Mouse (Mus musculus) CD4-positive helper T cell, adult 2 months (primary cell): ENCODE results near the gene Rptor.
A peak's percentile ranks its signal among the peaks of the same experiment; 100 is the strongest.

Experiments used
- DNase-seq: peaks from one replicate; pipeline ENCODE4 v3.0.0-alpha.2; 2012; ENCODE audit warnings: low read depth, missing footprints, low spot score

The Rptor gene

DNA sequence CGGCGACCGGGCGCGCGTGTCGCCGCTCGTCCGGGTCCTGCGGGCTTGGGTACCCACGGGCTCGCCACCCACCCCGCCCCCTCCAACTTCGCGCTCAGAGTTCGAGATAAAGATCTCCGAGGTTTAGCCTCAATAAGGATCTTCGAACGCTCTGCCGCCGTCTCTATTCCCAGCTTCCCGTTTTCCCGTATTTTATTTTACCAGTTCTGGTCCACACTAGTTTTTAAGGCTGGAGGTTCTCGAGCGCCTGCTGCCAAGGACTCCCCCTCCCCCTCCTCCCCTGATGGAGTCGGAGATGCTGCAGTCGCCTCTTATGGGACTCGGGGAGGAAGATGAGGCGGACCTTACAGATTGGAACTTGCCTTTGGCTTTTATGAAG lies 811 bp downstream of the Rptor start:
- no peak for DNase-seq

- no peak for DNase-seq
Measured at GRCm38 (mm10) chr11:119607464-119607863, 4.8 kb downstream of the Rptor start.

DNA sequence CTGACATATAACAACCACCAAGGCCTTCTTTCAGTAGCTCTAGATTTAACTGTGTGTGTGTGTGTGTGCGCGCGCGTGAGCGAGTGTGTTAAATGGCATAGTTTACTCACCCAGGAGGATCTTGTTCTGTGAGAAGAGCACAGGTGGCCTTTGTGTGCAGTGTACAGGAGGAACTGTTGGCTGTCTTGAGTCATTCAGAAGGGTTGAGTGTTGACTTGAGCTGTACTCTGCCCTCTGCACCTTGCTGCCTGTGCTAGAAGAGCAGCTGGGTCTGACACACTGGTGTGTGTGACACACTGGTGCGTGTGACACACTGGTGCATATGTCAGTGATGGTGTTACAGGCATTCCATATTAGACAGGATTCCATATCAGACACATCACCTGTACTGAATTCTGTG lies 8.8 kb downstream of the Rptor start:
- DNase-seq = no peak

DNA sequence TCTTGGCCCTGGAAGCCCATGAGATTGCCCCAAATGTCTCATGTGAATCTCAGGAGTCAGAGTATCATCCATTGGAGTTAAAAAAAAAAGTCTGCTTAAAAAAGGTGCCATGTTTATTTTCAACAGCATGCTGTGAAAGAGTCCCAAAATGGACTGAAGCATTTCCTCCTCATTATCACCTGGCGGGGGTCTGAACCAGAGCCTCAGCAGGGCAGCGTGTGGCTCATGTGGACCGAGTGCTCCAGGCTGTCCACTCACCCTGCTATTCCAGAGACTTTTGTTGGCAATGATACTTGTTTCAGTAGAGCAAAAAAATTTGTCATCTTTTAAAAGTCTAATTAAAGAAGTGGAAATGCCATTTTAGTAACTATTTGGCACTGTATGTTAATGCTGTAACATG lies 9.5 kb downstream of the Rptor start:
- no peak for DNase-seq

DNA sequence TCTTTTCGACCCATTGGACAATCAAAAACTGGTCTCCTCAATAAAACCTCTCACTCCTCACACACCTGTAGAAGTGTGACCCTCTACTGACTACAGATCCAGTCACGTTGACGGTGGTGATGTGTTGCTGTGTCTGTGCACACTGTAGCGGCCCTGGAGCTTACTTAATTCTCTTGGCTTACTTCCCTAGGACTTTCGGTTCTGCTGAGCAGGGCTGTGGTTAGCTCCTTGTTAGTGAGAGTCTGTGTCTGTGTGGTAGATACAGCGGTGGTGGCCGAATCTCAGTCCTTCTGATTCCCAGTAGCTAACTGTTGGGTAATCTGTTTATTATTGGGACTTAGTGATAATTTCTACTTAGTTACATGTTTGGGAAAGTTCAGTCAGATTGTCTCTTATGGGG lies 12.4 kb downstream of the Rptor start:
- DNase-seq = no peak

GRCm38 (mm10) chr11:119618763-119619162 lies 16.1 kb downstream of the Rptor start:
- peak; percentile 26 for DNase-seq

DNA sequence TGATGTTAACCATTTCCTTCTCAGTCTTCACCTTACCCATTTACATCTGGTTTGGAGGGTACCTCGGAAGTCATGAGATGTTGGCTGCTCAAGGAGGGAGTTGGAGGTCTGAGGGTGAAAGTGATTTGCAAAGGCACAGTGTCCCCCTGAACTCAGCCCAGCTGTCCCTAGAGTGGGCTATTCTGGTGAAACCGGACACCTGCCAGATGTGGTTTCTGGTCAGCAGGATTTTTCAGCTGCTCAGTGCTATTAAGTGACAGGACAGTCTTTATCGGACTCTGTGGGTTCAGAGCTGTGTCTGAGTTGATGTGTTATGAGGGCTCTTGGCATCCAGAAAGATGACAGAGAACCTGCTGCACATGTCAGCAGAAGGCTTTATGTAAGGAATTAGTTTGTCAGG lies 18.6 kb downstream of the Rptor start:
- no peak for DNase-seq

DNA sequence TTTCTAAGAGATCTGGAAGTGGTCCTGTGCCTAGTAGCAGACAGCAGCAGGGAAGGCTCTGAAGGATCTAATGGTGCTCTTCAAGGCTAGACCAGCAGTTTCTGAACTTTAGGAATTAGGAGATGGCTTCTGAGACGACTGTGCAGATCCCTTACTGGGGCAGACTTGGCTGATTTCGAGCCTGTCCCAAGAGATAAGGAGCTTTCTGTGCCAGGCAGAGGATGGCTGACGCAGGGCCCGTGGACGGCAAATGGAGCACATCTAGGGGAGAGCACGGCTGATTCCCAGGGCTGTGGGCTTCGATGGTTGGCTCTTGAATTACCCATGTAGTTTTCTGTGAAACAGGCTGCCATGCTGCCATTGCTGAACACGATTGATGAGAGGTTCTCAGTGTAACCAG lies 21.1 kb downstream of the Rptor start:
- no peak for DNase-seq

GRCm38 (mm10) chr11:119624401-119624800 lies 21.7 kb downstream of the Rptor start:
- DNase-seq = no peak

GRCm38 (mm10) chr11:119624955-119625354 lies 22.2 kb downstream of the Rptor start:
- DNase-seq = no peak

DNA sequence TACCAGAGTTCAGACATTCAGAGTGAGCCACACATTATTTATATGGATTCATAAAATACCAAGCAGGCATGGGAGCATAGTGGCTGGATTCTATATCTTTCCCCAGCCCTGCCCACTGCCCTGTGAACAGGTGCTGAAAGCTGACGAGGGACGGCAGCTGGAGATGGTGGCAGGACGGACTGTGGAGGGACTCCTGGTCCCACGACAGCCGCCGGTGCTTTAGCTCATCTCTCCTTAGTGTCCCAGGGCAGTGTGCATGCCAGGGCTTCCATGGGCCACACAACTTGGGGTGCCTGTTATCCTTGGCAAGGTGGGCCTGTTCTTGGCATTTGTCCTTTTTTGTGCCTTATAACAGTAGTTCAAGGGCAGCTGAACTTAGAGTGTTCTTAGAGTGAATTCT lies 22.8 kb downstream of the Rptor start:
- no peak for DNase-seq

DNA sequence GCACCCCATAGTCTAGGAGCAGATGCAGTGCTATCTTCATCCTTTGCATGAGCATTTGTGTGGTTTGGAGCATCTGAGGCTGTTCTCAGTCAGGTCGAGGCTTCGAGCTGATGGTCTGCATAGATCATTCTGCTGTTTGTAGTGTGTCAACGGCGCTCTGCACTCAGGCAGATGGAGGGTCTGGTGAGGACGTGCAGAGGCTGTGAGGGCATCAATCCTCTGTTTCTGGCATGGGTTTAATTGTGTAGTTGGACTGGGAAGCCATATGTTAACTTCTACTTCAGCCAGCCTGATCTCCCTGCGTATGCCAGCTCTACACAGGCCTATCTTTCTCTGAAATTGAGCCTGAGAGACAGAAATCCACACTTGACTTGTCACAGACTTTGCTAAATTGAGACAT lies 23.2 kb downstream of the Rptor start:
- DNase-seq = no peak

GRCm38 (mm10) chr11:119627243-119627642 lies 24.5 kb downstream of the Rptor start:
- no peak for DNase-seq

- DNase-seq = no peak
Measured at GRCm38 (mm10) chr11:119629072-119629471, 26.4 kb downstream of the Rptor start.

- DNase-seq = no peak
Measured at GRCm38 (mm10) chr11:119630329-119630728, 27.6 kb downstream of the Rptor start.

GRCm38 (mm10) chr11:119631222-119631870 lies 28.6 kb downstream of the Rptor start:
- no peak for DNase-seq

GRCm38 (mm10) chr11:119636371-119636883 lies 33.7 kb downstream of the Rptor start:
- no peak for DNase-seq

DNA sequence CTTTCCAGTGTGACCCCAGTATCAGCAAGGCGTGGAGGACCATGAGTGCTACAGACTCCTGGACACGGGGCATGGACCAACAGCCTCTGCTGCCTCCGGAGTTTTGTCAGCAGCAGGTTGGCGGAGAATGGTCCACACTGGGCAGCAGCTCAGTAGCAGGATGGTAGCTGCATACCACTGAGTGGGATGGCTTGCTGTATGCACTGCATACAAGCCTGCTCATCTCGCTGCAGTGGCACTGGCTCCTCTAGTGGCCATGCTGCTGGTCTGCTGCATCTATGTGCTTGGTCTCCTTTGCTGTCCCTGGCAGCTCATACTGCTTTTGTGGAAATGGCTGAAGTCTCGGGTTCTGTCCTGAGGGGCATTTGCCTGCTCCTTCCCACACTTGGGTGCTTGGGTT lies 34.8 kb downstream of the Rptor start:
- DNase-seq = no peak

- DNase-seq = no peak
Measured at GRCm38 (mm10) chr11:119640491-119640890, 37.8 kb downstream of the Rptor start.

GRCm38 (mm10) chr11:119641831-119642381 lies 39.2 kb downstream of the Rptor start:
- DNase-seq = no peak

- no peak for DNase-seq
Measured at GRCm38 (mm10) chr11:119643347-119643746, 40.6 kb downstream of the Rptor start.

DNA sequence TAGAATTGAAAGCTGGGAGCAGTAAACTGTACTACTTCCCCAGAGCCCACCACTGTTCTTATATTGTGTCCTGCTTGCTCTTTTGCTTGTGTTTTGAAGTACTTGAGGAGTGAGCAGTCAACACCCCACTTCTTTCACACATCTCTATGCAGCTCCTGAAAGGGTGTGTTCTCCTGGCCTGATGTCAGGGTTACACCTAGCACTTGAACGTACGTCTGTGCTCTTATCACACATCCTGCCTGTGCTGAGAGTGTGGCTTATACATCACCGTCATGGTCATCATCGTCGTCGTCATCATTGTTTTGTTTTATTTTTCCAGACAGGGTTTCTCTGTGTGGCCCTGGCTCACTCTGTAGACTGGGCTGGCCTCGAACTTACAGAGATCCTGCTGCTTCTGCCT lies 41.4 kb downstream of the Rptor start:
- peak; percentile 46 for DNase-seq

GRCm38 (mm10) chr11:119644612-119645379 lies 42.1 kb downstream of the Rptor start:
- no peak for DNase-seq
